In genomic region chr2:137013811-137014350, GRCm38 (mm10) we compare ENCODE assay signal across 17 mouse cellular contexts.
DNase-seq lines count a peak whose midpoint lies in the region; ATAC-seq and TF ChIP-seq lines count a peak whose summit lies in the region.
"Had no signal": no experiment of that assay in that cellular context is flagged by ENCODE, and none has a peak within 500 bp of the region (broad histone marks: within the 10 kb centered on the region; RNA-seq: fewer than 3 reads in every experiment).

No protein-coding gene starts in this region.

- H3K36me3 ChIP-seq in heart, embryonic 11.5 days (ENCODE audit: control insufficient read depth, insufficient read depth, low read length): no peaks in the 10 kb centered on the region
- H3K36me3 ChIP-seq in liver, postnatal 0 days (replicated peaks; ENCODE audit: insufficient read depth, low read length): no peaks in the 10 kb centered on the region
- H3K36me3 ChIP-seq: embryonic facial prominence, embryonic 15.5 days; hindbrain, embryonic 10.5 days; liver, embryonic 13.5 days; midbrain, embryonic 15.5 days had no signal

- no peak overlapping the region for H3K9ac ChIP-seq in heart, embryonic 11.5 days (ENCODE audit: low read depth, low read length)
- H3K9ac ChIP-seq in liver, postnatal 0 days (replicated peaks): no peak overlapping the region
- H3K9ac ChIP-seq: embryonic facial prominence, embryonic 15.5 days; forebrain, embryonic 13.5 days; liver, embryonic 13.5 days; midbrain, embryonic 15.5 days had no signal

- H3K27me3 ChIP-seq in heart, embryonic 11.5 days (ENCODE audit: control insufficient read depth, insufficient read depth, low read length): no peaks in the 10 kb centered on the region
- H3K27me3 ChIP-seq in liver, postnatal 0 days (ENCODE audit: insufficient read depth, low read length): no peaks in the 10 kb centered on the region
- H3K27me3 ChIP-seq: embryonic facial prominence, embryonic 15.5 days; forebrain, embryonic 13.5 days; liver, embryonic 13.5 days; midbrain, embryonic 15.5 days had no signal

- whole genome bisulfite sequencing in heart, embryonic 11.5 days (ENCODE audit: insufficient replicate concordance): 67% methylated on average over 4 of the region's 4 CpGs
- WGBS in liver, postnatal 0 days (ENCODE audit: insufficient replicate concordance): 83% methylated on average over 4 of the region's 4 CpGs

- no peak overlapping the region for H3K4me2 ChIP-seq in heart, embryonic 11.5 days
- H3K4me2 ChIP-seq in liver, postnatal 0 days (ENCODE audit: low read depth, low read length): no peak overlapping the region
- H3K4me2 ChIP-seq: embryonic facial prominence, embryonic 15.5 days; forebrain, embryonic 13.5 days; liver, embryonic 13.5 days; midbrain, embryonic 15.5 days had no signal

- DNase-seq in heart, adult 11 months: peak; percentile 92
- peak; percentile 12 for DNase-seq in MN1 (ENCODE audit: low spot score)
- peak; percentile 5 to 9 for DNase-seq in heart, postnatal 14 days
- no peak for DNase-seq in left cerebral cortex, postnatal 10 days (ENCODE audit: extremely low spot score in 1 of 2, low spot score in 2 of 2)
- no peak for DNase-seq in liver, postnatal 0 days
- DNase-seq in kidney, adult 18-20 months: no peak
- DNase-seq: adrenal gland, postnatal 36 days; cerebellum, adult 9-11 months; liver, embryonic 13.5 days had no signal

- TF ChIP-seq CTCF in embryonic fibroblast, embryonic 13.5 days (IDR thresholded peaks at IDR 0.05; ENCODE audit: borderline replicate concordance, insufficient read depth, low read length): no peak
- no peak for TF ChIP-seq CTCF in liver, postnatal 0 days (IDR thresholded peaks at IDR 0.05; ENCODE audit: low read depth)

- no peak for TF ChIP-seq EP300 in liver, postnatal 0 days (IDR thresholded peaks at IDR 0.05; ENCODE audit: low read depth)

- ATAC-seq in heart, embryonic 11.5 days (replicated peaks; ENCODE audit: insufficient number of reproducible peaks, low FRiP score, low TSS enrichment): no peak
- ATAC-seq in liver, postnatal 0 days: no peak
- ATAC-seq: forebrain, embryonic 13.5 days; inflammation-experienced regulatory T-cells, adult 6 months; midbrain, embryonic 15.5 days had no signal

- no peak overlapping the region for H3K27ac ChIP-seq in heart, embryonic 11.5 days (ENCODE audit: low read depth, low read length)
- H3K27ac ChIP-seq in embryonic fibroblast, embryonic 13.5 days (ENCODE audit: insufficient read depth, low read length): peak overlapping the region; percentile 79
- H3K27ac ChIP-seq in liver, postnatal 0 days (ENCODE audit: low read depth): no peak overlapping the region
- H3K27ac ChIP-seq: embryonic facial prominence, embryonic 15.5 days; forebrain, embryonic 13.5 days; hindbrain, embryonic 10.5 days; left cerebral cortex, adult 2 months; liver, embryonic 13.5 days; midbrain, embryonic 15.5 days had no signal

- no peak for TF ChIP-seq POLR2A in embryonic fibroblast, embryonic 13.5 days (IDR thresholded peaks at IDR 0.05; ENCODE audit: low read depth, low read length)

- H3K4me3 ChIP-seq in heart, embryonic 11.5 days (ENCODE audit: low read depth, low read length): no peak overlapping the region
- H3K4me3 ChIP-seq in embryonic fibroblast, embryonic 13.5 days (ENCODE audit: insufficient read depth, low read length): no peak overlapping the region
- no peak overlapping the region for H3K4me3 ChIP-seq in liver, postnatal 0 days (ENCODE audit: low read depth, low read length)
- H3K4me3 ChIP-seq: embryonic facial prominence, embryonic 15.5 days; forebrain, embryonic 13.5 days; hindbrain, embryonic 10.5 days; left cerebral cortex, adult 2 months; liver, embryonic 13.5 days; midbrain, embryonic 15.5 days had no signal

- H3K9me3 ChIP-seq in heart, embryonic 11.5 days (replicated peaks; ENCODE audit: control insufficient read depth, low read length): no peaks in the 10 kb centered on the region
- H3K9me3 ChIP-seq in liver, postnatal 0 days (ENCODE audit: low read length): no peaks in the 10 kb centered on the region
- H3K9me3 ChIP-seq: embryonic facial prominence, embryonic 15.5 days; forebrain, embryonic 13.5 days; hindbrain, embryonic 10.5 days; liver, embryonic 13.5 days; midbrain, embryonic 15.5 days had no signal

- intact Hi-C loops in heart, postnatal 14 days (cut with DNase I): loop anchor here (5.0 kb wide), 1 partner anchor 98 kb away; no protein-coding TSS in a partner anchor
- intact Hi-C loops in left cerebral cortex, postnatal 10 days (cut with DNase I): no loop called here

- H3K4me1 ChIP-seq in heart, embryonic 11.5 days (ENCODE audit: control insufficient read depth, insufficient read depth, low read length): peaks cover 2% of the 10 kb centered on the region; the same call in 1 of the 2 replicates
- peaks cover 14% of the 10 kb centered on the region for H3K4me1 ChIP-seq in embryonic fibroblast, embryonic 13.5 days (ENCODE audit: control insufficient read depth, insufficient read depth, low read length)
- H3K4me1 ChIP-seq in liver, postnatal 0 days (ENCODE audit: insufficient read depth): peaks cover 4% of the 10 kb centered on the region; the same call in 1 of the 2 replicates
- H3K4me1 ChIP-seq: forebrain, embryonic 13.5 days; liver, embryonic 13.5 days; midbrain, embryonic 15.5 days had no signal

Comparison
In these comparisons a context has a peak if more than half of its experiments do, and no peak if none do; other contexts are left out.
1. DNase-seq: peak in heart, adult 11 months (single experiment), MN1 (single experiment) and heart, postnatal 14 days (2 of 2); none in left cerebral cortex, postnatal 10 days (0 of 2), liver, postnatal 0 days (single experiment) and kidney, adult 18-20 months (single experiment).